Mouse (Mus musculus) kidney, adult 18-20 months (tissue): ENCODE measurements around the gene Rnf181.

ENCODE experiments used
- DNase-seq: peaks from one replicate; pipeline ENCODE4 v3.0.0; 2021

Rnf181 gene

DNA sequence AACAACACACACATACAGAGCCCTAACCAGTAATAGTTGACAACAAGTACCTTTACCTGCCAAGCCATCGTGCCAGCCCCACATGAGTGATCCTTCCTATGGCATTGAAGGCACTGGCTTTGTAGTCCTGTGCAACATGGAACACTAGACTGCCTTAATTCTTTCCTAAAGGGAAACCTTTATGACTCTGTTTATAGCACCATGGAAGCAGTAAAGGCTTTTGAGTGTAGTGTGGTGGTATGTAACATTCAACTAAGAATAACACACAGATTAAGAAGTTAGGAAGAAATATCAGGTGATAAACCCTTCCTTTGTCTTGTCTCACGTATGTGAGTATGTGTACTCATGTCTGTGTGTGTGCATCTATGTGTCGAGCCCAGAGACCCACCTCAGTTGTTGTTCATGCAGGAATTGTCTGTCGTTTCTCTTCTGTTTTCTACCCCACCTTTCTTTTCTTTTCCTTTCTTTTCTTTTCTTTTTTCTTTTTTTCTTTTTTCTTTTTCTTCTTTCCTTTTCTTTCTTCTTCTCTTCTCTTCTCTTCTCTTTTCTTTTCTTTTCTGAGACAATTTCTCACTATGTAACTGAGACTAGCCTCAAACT lies at the start of gene Rnf181:
Gene Rnf181 (minus strand): TSS at position 113 of the 600 bp plus-strand sequence.
- DNase-seq: no peak

GRCm38 (mm10) chr6:72415964-72416772 lies 49.4 kb upstream of the Rnf181 start:
- DNase-seq: no peak

- DNase-seq: no peak
These were observed 48.4 kb upstream of the Rnf181 start for GRCm38 (mm10) chr6:72415181-72415580.

- peak; percentile 96 for DNase-seq
These were observed 47.5 kb upstream of the Rnf181 start, which contains the start of gene Ggcx for GRCm38 (mm10) chr6:72414076-72414756. Gene Ggcx (plus strand): TSS chr6:72414308.

GRCm38 (mm10) chr6:72410518-72410917 lies 43.8 kb upstream of the Rnf181 start:
- no peak for DNase-seq

- DNase-seq: no peak
These were observed 43.2 kb upstream of the Rnf181 start for GRCm38 (mm10) chr6:72410003-72410402.

DNA sequence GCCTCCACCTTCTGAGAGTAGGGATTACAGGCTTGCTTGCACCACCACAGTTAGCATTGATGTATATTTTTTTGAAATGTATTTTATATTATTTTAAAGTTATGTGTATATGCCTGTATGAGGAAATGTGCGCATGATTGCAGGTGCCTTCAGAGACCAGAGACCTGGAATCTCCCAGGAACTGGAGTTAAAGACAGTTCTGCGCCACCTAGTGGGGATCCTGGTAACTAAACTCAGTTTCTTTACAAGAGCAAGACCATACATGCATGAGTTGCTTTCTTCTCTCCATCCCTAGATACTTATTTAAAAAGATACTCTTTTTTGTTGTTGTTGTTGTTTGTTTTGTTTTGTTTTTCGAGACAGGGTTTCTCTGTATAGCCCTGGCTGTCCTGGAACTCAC lies 42.8 kb upstream of the Rnf181 start:
- DNase-seq: peak; percentile 64

DNA sequence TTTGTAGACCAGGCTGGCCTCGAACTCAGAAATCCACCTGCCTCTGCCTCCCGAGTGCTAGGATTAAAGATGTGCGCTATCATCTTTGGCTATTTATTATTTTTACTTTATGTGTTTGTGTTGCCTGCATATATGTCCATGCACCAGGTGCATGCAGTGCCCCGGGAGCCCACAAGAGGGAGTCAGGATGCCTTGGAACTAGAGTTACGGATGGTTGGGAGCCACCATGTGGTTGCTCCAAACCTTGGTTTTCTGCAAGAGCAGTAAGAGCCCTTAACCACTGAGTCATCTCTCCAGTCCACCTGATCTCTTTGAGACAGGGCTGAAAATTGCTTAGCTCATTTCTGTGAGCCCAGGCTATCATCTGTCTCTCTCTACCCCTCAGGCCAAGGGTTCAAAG lies 40.4 kb upstream of the Rnf181 start:
- DNase-seq: peak; percentile 89

DNA sequence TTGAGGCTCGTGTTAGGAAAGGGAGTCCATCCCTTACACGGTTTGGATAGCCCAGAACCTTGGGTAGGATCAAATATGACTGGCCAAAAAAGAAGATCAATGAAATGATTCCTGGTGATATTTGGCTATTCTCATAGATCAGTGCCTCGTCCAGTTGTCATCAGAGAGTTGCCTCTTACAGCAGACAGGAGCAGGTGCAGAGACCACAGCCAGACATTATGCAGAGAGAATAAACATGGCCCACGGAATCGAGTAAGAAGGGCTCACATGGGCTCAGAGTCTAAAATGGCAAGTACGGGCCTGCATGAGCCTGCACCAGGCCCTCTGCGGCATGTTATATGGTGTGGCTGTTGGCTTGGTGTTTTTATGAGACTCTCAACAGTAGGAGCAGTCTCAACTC lies 38.6 kb upstream of the Rnf181 start:
- DNase-seq: no peak

DNA sequence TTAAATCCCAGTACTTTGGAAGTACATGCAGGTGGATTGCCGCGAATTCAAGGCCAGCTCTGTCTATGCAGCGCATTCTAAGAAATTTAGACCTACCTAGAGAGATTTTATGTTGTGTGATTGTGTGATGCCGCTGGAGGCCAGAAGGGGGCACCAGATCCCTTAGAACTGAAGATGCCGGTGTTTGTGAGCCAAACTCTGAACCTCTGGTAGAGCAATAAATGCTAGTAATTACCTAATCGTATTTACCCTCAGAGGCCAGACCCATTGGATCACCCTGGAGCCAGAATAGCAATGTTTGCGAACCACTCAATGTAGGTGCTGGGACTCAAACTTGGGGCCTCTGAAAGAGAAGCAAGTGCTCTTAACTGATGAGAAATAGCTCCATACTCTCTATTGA lies 35.1 kb upstream of the Rnf181 start:
- peak; percentile 88 for DNase-seq

GRCm38 (mm10) chr6:72399967-72400366 lies 33.2 kb upstream of the Rnf181 start:
- no peak for DNase-seq

DNA sequence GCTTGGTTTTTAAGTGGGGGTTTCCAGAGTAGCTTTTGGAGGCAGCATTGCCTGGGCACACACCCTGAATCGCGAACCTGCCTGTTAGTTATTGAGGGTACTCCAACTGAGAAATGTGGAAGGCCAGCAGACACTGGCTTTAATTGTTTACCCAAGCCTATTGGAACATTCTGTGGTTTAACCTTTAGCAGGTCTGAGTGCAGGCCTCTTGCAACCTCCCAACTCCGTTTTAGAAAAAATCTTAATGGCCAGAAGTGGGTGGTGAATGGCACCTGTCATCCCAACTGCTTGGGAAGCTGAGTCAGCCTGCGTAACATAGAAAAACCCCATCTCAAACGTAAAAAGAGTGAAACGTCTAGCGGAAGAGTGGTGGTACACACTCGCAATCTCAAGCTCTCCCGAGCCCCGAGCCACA lies 30.1 kb upstream of the Rnf181 start:
- no peak for DNase-seq

- DNase-seq: no peak
These were observed 25.6 kb upstream of the Rnf181 start for GRCm38 (mm10) chr6:72392341-72392740.

DNA sequence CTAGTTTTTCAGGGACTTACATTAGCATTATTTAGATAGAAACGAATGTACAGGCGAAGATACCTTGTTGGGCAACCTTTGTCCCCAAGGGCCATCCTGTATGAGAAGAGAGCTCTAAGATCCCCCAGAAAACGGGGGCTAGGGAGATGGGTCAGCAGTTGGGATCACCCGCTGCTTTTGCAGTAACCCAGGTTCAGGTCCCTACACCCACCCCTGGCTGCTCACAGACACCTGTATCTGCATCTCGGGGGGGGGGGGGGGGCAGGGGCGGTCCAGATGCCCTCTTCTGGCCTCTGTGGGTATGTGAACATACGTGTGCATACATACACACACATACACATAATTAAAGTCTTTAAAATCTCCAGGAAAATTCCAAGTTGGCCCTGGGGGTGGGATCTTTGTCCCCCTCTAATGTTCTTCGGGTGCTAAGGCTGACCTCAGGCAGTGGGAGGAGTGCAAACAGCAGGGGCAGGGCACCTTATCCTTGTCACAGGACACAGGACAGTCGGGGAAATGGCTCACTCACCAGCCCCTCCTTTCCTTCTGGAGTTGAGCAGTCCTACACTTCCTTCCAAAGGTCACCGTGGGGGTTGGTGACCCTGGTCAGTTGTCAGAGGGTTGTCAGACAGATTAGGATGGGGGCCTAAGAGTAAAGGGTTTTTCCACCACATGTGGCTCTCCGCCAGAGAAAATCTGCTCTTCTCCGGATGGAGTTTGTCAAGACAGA lies 24.2 kb upstream of the Rnf181 start:
- DNase-seq: peak; percentile 86

DNA sequence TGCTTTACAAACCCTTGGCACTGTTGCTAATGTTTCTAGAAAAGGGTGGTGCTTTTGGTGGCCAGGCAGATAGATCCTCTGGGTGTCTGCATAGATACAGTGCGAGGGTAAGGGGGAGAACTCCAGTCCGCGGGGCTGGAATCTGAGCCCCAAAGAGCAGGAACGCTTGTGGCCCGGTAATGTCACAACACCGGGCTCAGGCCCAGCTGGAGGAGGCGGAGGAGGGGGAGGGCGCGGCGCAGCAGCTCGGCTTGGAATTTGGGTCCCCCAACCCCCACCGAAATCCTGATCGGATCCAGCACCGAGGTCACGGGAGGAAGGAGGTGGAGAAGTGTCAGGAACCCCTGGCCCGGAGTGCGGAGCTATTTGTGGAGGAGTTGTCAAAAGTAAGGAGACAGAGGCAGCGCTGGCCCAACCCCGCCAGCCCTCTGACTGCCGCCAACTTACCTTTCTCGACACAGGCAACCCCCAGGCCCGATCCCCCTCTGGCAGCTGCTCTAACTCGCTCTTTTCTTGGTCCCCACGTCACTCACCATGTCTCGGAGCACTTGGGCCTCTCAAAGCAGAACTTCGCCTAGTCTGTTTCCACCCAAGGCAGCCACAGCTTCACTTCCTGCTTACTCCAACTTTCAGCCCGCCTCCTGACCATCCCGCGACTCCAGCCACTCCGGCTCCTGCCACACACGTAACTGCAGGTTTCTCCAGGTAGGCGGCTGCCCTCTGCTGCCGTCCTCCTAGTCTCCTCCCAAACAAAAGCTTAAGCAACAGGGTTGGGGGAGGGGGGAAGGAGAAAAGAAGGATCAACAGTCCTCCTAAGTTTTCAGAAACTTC lies 23.4 kb upstream of the Rnf181 start, which contains the start of gene Vamp8:
Gene Vamp8 (minus strand): TSS at position 763 of the 831 bp plus-strand sequence.
- DNase-seq: peak; percentile 89

GRCm38 (mm10) chr6:72389471-72389940 lies 22.8 kb upstream of the Rnf181 start:
- no peak for DNase-seq

GRCm38 (mm10) chr6:72388791-72389329 lies 22.1 kb upstream of the Rnf181 start:
- DNase-seq: no peak

DNA sequence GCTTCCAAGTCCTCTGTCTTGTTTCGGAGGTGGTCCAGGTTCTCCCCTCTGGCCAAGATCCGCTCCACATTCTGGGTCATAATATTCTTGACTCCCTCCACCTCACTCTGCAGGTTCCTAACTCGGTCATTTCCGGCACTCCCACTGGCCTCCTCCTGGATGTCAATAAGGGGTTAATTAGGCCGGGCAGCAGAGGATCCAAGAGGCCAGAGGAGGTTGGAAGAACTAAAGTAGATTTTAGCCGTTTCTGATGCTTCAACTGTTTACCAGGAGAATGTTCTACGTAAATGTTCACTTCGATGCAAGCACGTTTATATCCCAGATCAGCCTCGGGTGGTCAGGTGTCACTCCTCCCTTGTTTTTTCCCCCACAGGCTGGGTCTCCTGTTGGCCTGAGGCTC lies 21.5 kb upstream of the Rnf181 start:
- no peak for DNase-seq

DNA sequence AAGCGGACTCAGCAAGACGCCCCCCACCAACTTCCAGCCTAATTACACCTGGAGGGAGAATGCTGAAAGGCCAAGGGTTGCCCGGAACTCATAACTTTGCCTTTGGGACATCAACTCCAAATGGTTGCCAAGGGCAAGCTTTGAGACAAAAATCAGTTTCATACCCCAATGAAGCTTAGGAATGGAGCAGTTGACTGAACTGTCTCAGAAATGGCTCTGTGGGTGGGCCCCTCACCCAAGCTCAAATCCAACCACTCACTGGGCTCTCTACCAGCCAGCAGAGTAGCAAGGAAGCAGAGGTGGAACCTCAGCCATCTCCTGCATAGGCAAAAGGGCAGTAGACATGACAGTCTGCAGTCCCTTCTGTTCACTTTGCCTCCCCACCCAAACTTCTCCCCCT lies 21.1 kb upstream of the Rnf181 start:
- DNase-seq: no peak

GRCm38 (mm10) chr6:72386561-72386960 lies 19.8 kb upstream of the Rnf181 start:
- DNase-seq: no peak

GRCm38 (mm10) chr6:72385258-72385657 lies 18.5 kb upstream of the Rnf181 start:
- DNase-seq: no peak

DNA sequence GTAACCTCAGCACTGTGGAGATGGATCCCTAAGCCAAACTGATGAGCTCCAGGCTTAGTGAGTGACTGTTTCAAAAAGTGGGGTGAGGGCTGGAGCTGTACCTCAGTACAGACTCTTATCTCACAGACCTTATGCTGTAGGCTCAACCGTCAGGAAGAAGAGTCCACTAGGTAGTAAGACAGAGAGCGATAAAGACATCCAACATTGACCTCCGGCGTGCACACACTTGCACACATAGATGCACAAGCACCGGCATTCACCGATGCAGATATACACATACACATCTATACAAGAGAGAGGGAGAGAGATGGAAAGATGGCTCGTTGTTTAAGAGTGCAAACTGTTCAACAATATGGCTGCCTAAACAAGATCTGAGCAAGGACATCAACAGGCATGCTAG lies 17.2 kb upstream of the Rnf181 start:
- no peak for DNase-seq
